ENCODE assay signal across 8 mouse cellular contexts in genomic region chr13:59228059-59228830, GRCm38 (mm10).
DNase-seq lines count a peak whose midpoint lies in the region; ATAC-seq lines count a peak whose summit lies in the region.

No protein-coding gene starts in this region.

- no peak overlapping the region for H3K9ac ChIP-seq in intestine, embryonic 16.5 days (ENCODE audit: low read depth, low read length)
- no peak overlapping the region for H3K9ac ChIP-seq in forebrain, embryonic 15.5 days (replicated peaks)

- no peaks in the 10 kb centered on the region for H3K9me3 ChIP-seq in intestine, embryonic 16.5 days (ENCODE audit: control insufficient read depth, low read length)
- H3K9me3 ChIP-seq in forebrain, embryonic 15.5 days = no peaks in the 10 kb centered on the region

- ATAC-seq in intestine, embryonic 16.5 days = peak; percentile 94
- ATAC-seq in forebrain, embryonic 15.5 days (replicated peaks) = no peak

- no peaks in the 10 kb centered on the region for H3K27me3 ChIP-seq in intestine, embryonic 16.5 days (replicated peaks; ENCODE audit: control insufficient read depth, insufficient read depth, low read length)
- no peaks in the 10 kb centered on the region for H3K27me3 ChIP-seq in forebrain, embryonic 15.5 days

- intact Hi-C loops in gastrocnemius, postnatal 14 days (cut with DNase I; ENCODE audit: low total_unique reads) = no loop called here

- H3K4me2 ChIP-seq in intestine, embryonic 16.5 days (ENCODE audit: low read depth, low read length) = no peak overlapping the region
- H3K4me2 ChIP-seq in forebrain, embryonic 15.5 days (replicated peaks) = no peak overlapping the region

- no peaks in the 10 kb centered on the region for H3K36me3 ChIP-seq in intestine, embryonic 16.5 days (ENCODE audit: control insufficient read depth, insufficient read depth, low read length)
- no peaks in the 10 kb centered on the region for H3K36me3 ChIP-seq in forebrain, embryonic 15.5 days

- peak; percentile 6 to 78 for DNase-seq in adrenal gland, adult (ENCODE audit: inconsistent age in 2 of 2, low spot score in 1 of 2)
- DNase-seq in adrenal gland, postnatal 4 days (ENCODE audit: low spot score in 2 of 2) = no peak
- peak; percentile 41 for DNase-seq in gastrocnemius, postnatal 14 days
- peak; percentile 65 for DNase-seq in lung, postnatal 14 days
- DNase-seq in cerebellum, adult 9-10 months = no peak
- no peak for DNase-seq in spleen, postnatal 10 days (ENCODE audit: low spot score in 2 of 2)

- H3K4me3 ChIP-seq in intestine, embryonic 16.5 days (ENCODE audit: low read length) = no peak overlapping the region
- no peak overlapping the region for H3K4me3 ChIP-seq in forebrain, embryonic 15.5 days

- 48% methylated on average over 12 of the region's 12 CpGs for WGBS in intestine, embryonic 16.5 days
- 68% methylated on average over 12 of the region's 12 CpGs for WGBS in forebrain, embryonic 15.5 days

- no peaks in the 10 kb centered on the region for H3K4me1 ChIP-seq in intestine, embryonic 16.5 days (ENCODE audit: control insufficient read depth, insufficient read depth, low read length)
- no peaks in the 10 kb centered on the region for H3K4me1 ChIP-seq in forebrain, embryonic 15.5 days

- no peak overlapping the region for H3K27ac ChIP-seq in intestine, embryonic 16.5 days (ENCODE audit: low read length)
- H3K27ac ChIP-seq in forebrain, embryonic 15.5 days (replicated peaks) = no peak overlapping the region

Comparison
In these comparisons a context has a peak if more than half of its experiments do, and no peak if none do; other contexts are left out.
1. DNase-seq: peak in adrenal gland, adult (2 of 2), gastrocnemius, postnatal 14 days (single experiment) and lung, postnatal 14 days (single experiment); none in adrenal gland, postnatal 4 days (0 of 2), cerebellum, adult 9-10 months (single experiment) and spleen, postnatal 10 days (0 of 2).